Comparison of ENCODE assay signal across 8 mouse cellular contexts in genomic region chr2:32130435-32130834, GRCm38 (mm10). TPM values are rescaled to one million over a fixed set of nuclear protein-coding genes. Genes with fewer than 3 reads are reported as not detected.
DNase-seq lines count a peak whose midpoint lies in the region; ATAC-seq and TF ChIP-seq lines count a peak whose summit lies in the region.

No protein-coding gene starts in this region.

- TF ChIP-seq CTCF in spleen, adult 2 months (IDR thresholded peaks at IDR 0.05; ENCODE audit: extremely low read depth, insufficient read depth, insufficient read length, insufficient replicate concordance) = peak; percentile 76; the same call in 1 of the 2 replicates

- no peak overlapping the region for H3K4me3 ChIP-seq in spleen, adult 2 months (ENCODE audit: extremely low read depth, insufficient read depth, insufficient read length)
- no peak overlapping the region for H3K4me3 ChIP-seq in lung, embryonic 16.5 days (ENCODE audit: low read length)

- no peak for TF ChIP-seq POLR2A in spleen, adult 2 months (IDR thresholded peaks at IDR 0.05; ENCODE audit: low read depth, low read length)

- no peak for ATAC-seq in lung, embryonic 16.5 days (ENCODE audit: low read depth)

- no peaks in the 10 kb centered on the region for H3K36me3 ChIP-seq in spleen, adult 2 months (ENCODE audit: control insufficient read depth, insufficient read depth, low read length)
- H3K36me3 ChIP-seq in lung, embryonic 16.5 days (ENCODE audit: control insufficient read depth, insufficient read depth, low read length) = no peaks in the 10 kb centered on the region
- no peaks in the 10 kb centered on the region for H3K36me3 ChIP-seq in splenic B cell, adult 2 months (ENCODE audit: control insufficient read depth, insufficient read depth, low read length, poor library complexity, severe bottlenecking)

- H3K9me3 ChIP-seq in lung, embryonic 16.5 days (ENCODE audit: control insufficient read depth, low read length) = no peaks in the 10 kb centered on the region

- DNase-seq in adrenal gland, postnatal 10 days = peak; percentile 66
- no peak for DNase-seq in adrenal gland, adult 8-10 months
- peak in 1 of 2 experiments; percentile 28 for DNase-seq in spleen, adult 2 months (ENCODE audit: low read depth in 1 of 2, low spot score in 2 of 2)
- DNase-seq in spleen, adult 12 weeks (ENCODE audit: low spot score) = no peak
- DNase-seq in gastrocnemius, adult 18-20 months (ENCODE audit: low spot score) = peak; percentile 81
- peak; percentile 61 to 67 for DNase-seq in kidney, postnatal 25 days
- peak; percentile 65 for DNase-seq in splenic B cell, adult 2 months (ENCODE audit: low read depth, low spot score)

- H3K4me2 ChIP-seq in lung, embryonic 16.5 days (ENCODE audit: low read depth, low read length) = 0 out of 2 replicates have a peak overlapping the region, but pooled peaks have one; percentile 6

- WGBS in spleen, adult 2 months = 35% methylated on average over 6 of the region's 6 CpGs
- 30% methylated on average over 6 of the region's 6 CpGs for WGBS in lung, embryonic 16.5 days

- no peaks in the 10 kb centered on the region for H3K27me3 ChIP-seq in spleen, adult 2 months (ENCODE audit: control insufficient read depth, insufficient read depth, low read length)
- H3K27me3 ChIP-seq in lung, embryonic 16.5 days (ENCODE audit: control insufficient read depth, insufficient read depth, low read depth, low read length) = no peaks in the 10 kb centered on the region
- H3K27me3 ChIP-seq in splenic B cell, adult 2 months (ENCODE audit: control insufficient read depth, insufficient read depth, low read length, poor library complexity, severe bottlenecking) = no peaks in the 10 kb centered on the region

- H3K4me1 ChIP-seq in spleen, adult 2 months (ENCODE audit: control insufficient read depth, insufficient read depth, insufficient read length) = peaks cover 3% of the 10 kb centered on the region; the same call in 1 of the 2 replicates
- H3K4me1 ChIP-seq in lung, embryonic 16.5 days (replicated peaks; ENCODE audit: control insufficient read depth, insufficient read depth, low read length) = 0 out of 2 replicates have a peak, but pooled peaks cover 5% of the 10 kb centered on the region

- H3K9ac ChIP-seq in lung, embryonic 16.5 days (ENCODE audit: low read length) = no peak overlapping the region

- H3K27ac ChIP-seq in spleen, adult 2 months (ENCODE audit: insufficient read depth, low read length) = no peak overlapping the region
- no peak overlapping the region for H3K27ac ChIP-seq in lung, embryonic 16.5 days (ENCODE audit: low read length)

RNA-seq across cellular contexts. Expression of gene Prrc2b, which starts 20.4 kb away (rescaled TPM):
- 100 to 1,000 TPM in 1 of 2 experiments, 10 to 100 TPM in 1; 83.4 to 102 TPM for total RNA-seq in adrenal gland, postnatal 10 days (2021)
- total RNA-seq in adrenal gland, adult 8-10 months (2022) = 100 to 1,000 TPM; 140 to 182 (median 166) TPM
- 35.1 and 46.5 TPM in 2 replicates for polyA plus RNA-seq in spleen, adult 2 months (2012; rRNA removed)
- total RNA-seq in gastrocnemius, adult 18-20 months (2021) = 10 to 100 TPM; 78.4 to 79.7 TPM
- polyA plus RNA-seq in lung, embryonic 16.5 days (2015; fragmentation: Nextera tagmentation; extraction: Ambion mirVana) = 24.7 and 26.9 TPM in 2 replicates

RNA-seq across cellular contexts. Expression of gene Plpp7, which starts 35.1 kb away (rescaled TPM):
- total RNA-seq in adrenal gland, postnatal 10 days (2021) = 1 to 10 TPM; 3.9 to 8.6 TPM
- total RNA-seq in adrenal gland, adult 8-10 months (2022) = 1 to 10 TPM; 5.5 to 9.0 (median 6.5) TPM
- 2.6 and 4.6 TPM in 2 replicates for polyA plus RNA-seq in spleen, adult 2 months (2012; rRNA removed)
- total RNA-seq in gastrocnemius, adult 18-20 months (2021) = 100 to 1,000 TPM; 105 to 121 TPM
- polyA plus RNA-seq in lung, embryonic 16.5 days (2015; fragmentation: Nextera tagmentation; extraction: Ambion mirVana) = 3.6 and 3.9 TPM in 2 replicates

RNA-seq across cellular contexts. Expression of gene Fam78a, which starts 45.8 kb away (rescaled TPM):
- total RNA-seq in adrenal gland, postnatal 10 days (2021) = 1 to 10 TPM; 3.2 to 5.4 TPM
- 1 to 10 TPM in 3 of 4 experiments, under 1 TPM in 1; 0.59 to 3.9 (median 2.6) TPM for total RNA-seq in adrenal gland, adult 8-10 months (2022)
- 33.1 and 48.3 TPM in 2 replicates for polyA plus RNA-seq in spleen, adult 2 months (2012; rRNA removed)
- total RNA-seq in gastrocnemius, adult 18-20 months (2021) = 10 to 100 TPM; 12.5 to 21.2 TPM
- polyA plus RNA-seq in lung, embryonic 16.5 days (2015; fragmentation: Nextera tagmentation; extraction: Ambion mirVana) = 4.3 and 4.4 TPM in 2 replicates

Comparison
In these comparisons a context has a peak if more than half of its experiments do, and no peak if none do; other contexts are left out.
1. DNase-seq: peak in adrenal gland, postnatal 10 days (single experiment), gastrocnemius, adult 18-20 months (single experiment), kidney, postnatal 25 days (2 of 2) and splenic B cell, adult 2 months (single experiment); none in adrenal gland, adult 8-10 months (single experiment) and spleen, adult 12 weeks (single experiment).
2. RNA of gene Plpp7, which starts 35.1 kb away (total RNA-seq): 105 to 121 TPM in gastrocnemius, adult 18-20 months; 3.9 to 8.6 TPM in adrenal gland, postnatal 10 days and 5.5 to 9.0 TPM in adrenal gland, adult 8-10 months; every median in the first group is over 10 times any median in the second.